Mouse (Mus musculus) heart, postnatal 14 days (tissue): ENCODE results near the gene Gh. TPM values are rescaled to one million over a fixed set of nuclear protein-coding genes. Genes with fewer than 3 reads are reported as not detected.

ENCODE experiments used
- DNase-seq, 2 experiments: peaks; one replicate each; pipeline ENCODE4 v3.0.0; 2021 to 2022
- intact Hi-C: fragments of 180-260 bp; cut with DNase I; formaldehyde crosslinking; loops from one replicate; pipeline ENCODE4 v1.15.1; 2025
- total RNA-seq, 2 experiments: library from RNA; stranded (reverse); gene quantifications; 2 replicates each; pipeline ENCODE4 v1.2.3; 2021

Gh gene
- total RNA-seq, 2 experiments from 2014 or later: not detected

- DNase-seq: peak; percentile 99
- intact Hi-C loops: loop anchor here (5.0 kb wide), 1 partner anchor 55 kb away; the partner anchor contains the start of genes Ccdc47 and Ddx42
Observed at GRCm38 (mm10) chr11:106272644-106273310, 28.9 kb downstream of the Gh start, which contains the start of gene Smarcd2. Gene Smarcd2, minus strand, starts transcription at chr11:106272972.

GRCm38 (mm10) chr11:106271794-106272643 lies 29.6 kb downstream of the Gh start:
- intact Hi-C loops: loop anchor here (2.0 to 5.0 kb wide), 2 partner anchors 15 to 55 kb away; partner anchors contain the start of genes Ccdc47, Ddx42, Ftsj3 and Psmc5

GRCm38 (mm10) chr11:106271131-106271793 lies 30.4 kb downstream of the Gh start:
- DNase-seq: peak in 1 of 2 experiments; percentile 21
- intact Hi-C loops: loop anchor here (2.0 to 5.0 kb wide), 2 partner anchors 14 to 54 kb away; partner anchors contain the start of genes Ccdc47, Ddx42, Ftsj3 and Psmc5

More at GRCm38 (mm10) chr11:106271794-106272643, 29.6 kb downstream of the Gh start:
- DNase-seq: peak; percentile 23 to 59

- peak; percentile 42 to 47 for DNase-seq
- intact Hi-C loops: no loop called here
Observed at GRCm38 (mm10) chr11:106269060-106269431, 32.6 kb downstream of the Gh start.

- peak; percentile 81 to 85 for DNase-seq
- intact Hi-C loops: no loop called here
Observed at GRCm38 (mm10) chr11:106268326-106269059, 33.2 kb downstream of the Gh start.

GRCm38 (mm10) chr11:106267871-106268270 lies 33.8 kb downstream of the Gh start:
- intact Hi-C loops: no loop called here
- no peak for DNase-seq

- peak; percentile 36 to 41 for DNase-seq
Observed at GRCm38 (mm10) chr11:106267311-106267852, 34.3 kb downstream of the Gh start.

GRCm38 (mm10) chr11:106266431-106266830 lies 35.2 kb downstream of the Gh start:
- no peak for DNase-seq
- intact Hi-C loops: no loop called here

More at GRCm38 (mm10) chr11:106267311-106267852, 34.3 kb downstream of the Gh start:
- intact Hi-C loops: no loop called here

GRCm38 (mm10) chr11:106265570-106265969 lies 36.1 kb downstream of the Gh start:
- intact Hi-C loops: no loop called here
- no peak for DNase-seq

GRCm38 (mm10) chr11:106264988-106265387 lies 36.7 kb downstream of the Gh start:
- intact Hi-C loops: no loop called here

GRCm38 (mm10) chr11:106263963-106264362 lies 37.7 kb downstream of the Gh start:
- no peak for DNase-seq
- intact Hi-C loops: no loop called here

More at GRCm38 (mm10) chr11:106264988-106265387, 36.7 kb downstream of the Gh start:
- no peak for DNase-seq

- intact Hi-C loops: no loop called here
Observed at GRCm38 (mm10) chr11:106260826-106261450, 40.7 kb downstream of the Gh start.

GRCm38 (mm10) chr11:106256775-106257174 lies 44.9 kb downstream of the Gh start:
- DNase-seq: peak in 1 of 2 experiments; percentile 42
- intact Hi-C loops: loop anchor here (2.0 kb wide), 2 partner anchors 14 to 70 kb away; no protein-coding TSS in a partner anchor

More at GRCm38 (mm10) chr11:106260826-106261450, 40.7 kb downstream of the Gh start:
- DNase-seq: no peak

GRCm38 (mm10) chr11:106255685-106256451 lies 45.8 kb downstream of the Gh start, which contains the start of the genes Ftsj3 and Psmc5:
Gene Ftsj3, minus strand, starts transcription at chr11:106256079.
Gene Psmc5, plus strand, starts transcription at chr11:106256154.
- intact Hi-C loops: loop anchor here (2.0 kb wide), 2 partner anchors 15 to 71 kb away; no protein-coding TSS in a partner anchor

GRCm38 (mm10) chr11:106255174-106255573 lies 46.5 kb downstream of the Gh start:
- no peak for DNase-seq
- intact Hi-C loops: no loop called here

More at GRCm38 (mm10) chr11:106255685-106256451, 45.8 kb downstream of the Gh start, which contains the start of the genes Ftsj3 and Psmc5:
- DNase-seq: peak; percentile 98 to 99

GRCm38 (mm10) chr11:106254767-106255166 lies 46.9 kb downstream of the Gh start:
- intact Hi-C loops: no loop called here
- DNase-seq: no peak
